Mouse (Mus musculus) T-helper 2 cell (primary cell): ENCODE results near the gene Mdm1.

Experiments
- in situ Hi-C: fragments of 300-600 bp; cut with MboI, MseI; formaldehyde crosslinking; loops from one replicate; pipeline ENCODE4 v1.15.1; 2025; ENCODE audit warnings: high pct_unique_total_duplicates

The Mdm1 gene

DNA sequence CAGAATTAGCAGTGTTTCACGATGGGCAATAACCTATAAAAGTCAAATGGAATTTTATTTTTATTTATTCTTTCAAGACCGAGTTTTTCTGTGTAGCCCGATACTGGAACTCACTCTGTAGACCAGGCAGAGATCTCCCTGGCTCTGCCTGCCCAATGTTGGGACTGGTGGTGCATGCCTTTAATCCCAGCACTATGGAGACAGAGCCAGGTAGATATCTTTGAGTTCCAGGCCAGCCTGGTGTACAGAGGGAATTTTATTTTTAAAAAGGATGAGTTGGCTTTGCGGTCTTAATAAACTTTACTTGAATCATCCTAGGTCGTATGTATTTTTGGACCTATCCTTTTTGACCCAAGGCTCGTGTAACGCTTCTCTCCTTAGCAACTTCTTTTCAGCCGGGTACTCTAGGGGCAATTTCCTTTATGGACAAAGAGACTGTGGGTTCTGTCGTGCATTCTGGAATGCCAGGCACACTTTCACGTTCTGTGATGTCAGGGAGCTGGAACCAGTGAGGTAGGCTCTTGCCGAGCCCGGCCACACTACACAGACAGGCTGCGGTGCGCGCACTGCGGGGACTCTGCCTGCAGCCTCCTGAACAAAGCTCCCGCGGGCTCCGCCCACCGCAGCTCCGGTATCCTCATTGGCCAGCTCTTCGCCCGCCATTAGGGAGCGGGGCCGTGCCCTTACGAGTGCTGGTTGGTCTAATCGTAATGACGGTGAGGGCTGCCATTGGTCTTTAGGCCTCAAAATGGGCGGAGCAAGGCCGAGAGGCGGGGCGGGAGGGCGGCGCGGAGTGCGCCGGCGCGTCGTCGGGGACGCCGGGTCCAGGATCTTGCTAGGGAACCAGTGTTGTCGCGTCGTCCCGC, at the start of gene Mdm1:
Mdm1 (plus strand) TSS at position 794 of the 866 bp plus-strand sequence.
- in situ Hi-C loops: no loop called here

DNA sequence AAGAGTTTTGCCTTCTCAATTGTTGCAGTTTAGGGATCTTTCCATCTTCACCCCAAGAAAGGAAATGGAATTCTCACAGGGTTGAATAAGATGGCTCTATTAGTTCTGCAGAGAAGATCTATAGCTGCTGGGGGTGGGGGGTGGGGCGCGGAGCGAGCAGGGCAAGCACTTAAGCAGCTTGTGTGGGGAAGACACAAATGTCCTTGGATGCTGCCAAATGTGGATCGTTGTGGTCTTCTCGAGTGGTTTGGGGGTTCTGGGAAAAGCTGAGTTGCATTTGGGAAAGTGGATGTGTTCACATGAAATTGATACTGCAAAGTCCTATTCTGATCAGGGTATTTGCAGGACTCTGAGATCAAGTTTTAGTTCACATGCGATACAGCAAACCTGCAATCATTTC, 48.9 kb upstream of the Mdm1 start:
- in situ Hi-C loops: no loop called here

DNA sequence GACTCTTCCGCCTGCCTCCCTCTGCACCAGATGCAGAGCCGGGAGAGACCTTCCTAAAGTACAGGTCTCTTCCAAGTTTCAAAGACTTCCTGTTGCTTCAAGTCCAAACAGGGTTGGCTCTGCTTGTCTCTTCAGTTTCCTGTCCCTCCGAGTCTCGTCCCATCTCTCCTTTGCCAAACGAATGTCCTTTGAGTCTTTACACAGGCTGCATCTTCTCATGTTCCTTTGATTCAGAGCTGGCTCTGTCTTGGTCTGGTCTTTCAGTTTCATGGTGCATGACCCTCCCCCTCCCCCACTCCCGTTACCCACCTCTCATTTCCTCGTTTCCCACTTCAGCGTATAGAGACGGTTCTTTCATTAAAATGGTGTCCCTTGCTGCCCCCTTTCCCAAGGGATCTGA, 47.9 kb upstream of the Mdm1 start:
- in situ Hi-C loops: no loop called here

DNA sequence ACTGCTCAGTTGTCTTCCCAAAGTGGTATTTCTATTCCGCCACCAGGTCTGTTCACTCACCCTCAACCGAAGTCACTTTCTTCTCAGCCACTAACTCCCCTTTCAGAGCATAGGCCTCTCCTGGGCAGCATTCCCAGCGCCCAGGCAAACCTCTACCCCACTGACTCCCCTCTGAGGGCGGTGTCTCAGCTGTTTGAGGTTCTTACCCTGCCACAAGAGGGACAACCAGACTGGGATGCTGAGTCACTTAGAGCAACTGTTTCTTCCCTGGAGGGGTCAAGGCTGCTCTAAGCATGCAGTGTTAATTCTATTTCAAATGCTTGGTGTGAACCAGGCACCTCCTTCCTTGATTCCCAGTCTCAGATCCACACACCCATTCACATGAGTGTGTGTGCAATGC, 46.8 kb upstream of the Mdm1 start:
- in situ Hi-C loops: no loop called here

DNA sequence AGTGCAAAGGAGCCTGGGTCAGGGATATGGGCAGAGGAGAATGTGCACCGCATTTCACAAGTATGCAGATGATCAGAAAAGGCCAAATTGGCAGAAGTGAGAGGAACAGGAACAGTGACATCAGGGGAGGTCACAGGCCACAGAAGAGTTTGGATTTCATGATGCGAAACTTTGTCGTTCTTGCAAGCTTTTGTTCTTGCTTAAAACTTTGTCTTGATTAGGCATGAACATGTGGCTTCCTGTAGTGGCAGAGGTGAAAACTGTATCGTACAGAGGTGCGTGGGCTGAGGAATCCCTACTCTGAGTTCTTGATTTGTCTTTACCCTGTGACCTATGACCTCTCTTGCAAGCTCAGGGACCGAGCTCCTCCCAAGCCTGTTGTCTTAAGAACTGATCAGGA, 45.4 kb upstream of the Mdm1 start:
- in situ Hi-C loops: no loop called here

DNA sequence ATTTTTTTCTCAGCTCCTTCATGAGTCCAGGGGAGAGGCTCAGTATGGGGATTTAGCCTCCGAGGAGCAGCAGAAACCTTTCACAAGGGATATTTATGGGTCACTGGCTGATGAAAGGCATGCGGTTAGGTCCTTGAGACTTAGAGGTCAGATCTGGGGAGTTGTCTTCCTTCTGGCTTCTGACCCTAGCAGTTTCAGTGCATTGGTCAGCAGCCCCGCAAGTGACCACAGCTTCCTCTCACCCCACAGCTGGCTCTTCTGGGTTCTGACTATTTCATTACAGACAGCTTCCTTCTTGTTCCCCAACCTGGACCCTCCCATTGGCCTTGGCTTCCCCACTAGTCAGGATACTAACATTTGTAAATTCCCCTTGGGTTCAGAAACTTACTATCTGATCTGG, 43.7 kb upstream of the Mdm1 start:
- in situ Hi-C loops: no loop called here

DNA sequence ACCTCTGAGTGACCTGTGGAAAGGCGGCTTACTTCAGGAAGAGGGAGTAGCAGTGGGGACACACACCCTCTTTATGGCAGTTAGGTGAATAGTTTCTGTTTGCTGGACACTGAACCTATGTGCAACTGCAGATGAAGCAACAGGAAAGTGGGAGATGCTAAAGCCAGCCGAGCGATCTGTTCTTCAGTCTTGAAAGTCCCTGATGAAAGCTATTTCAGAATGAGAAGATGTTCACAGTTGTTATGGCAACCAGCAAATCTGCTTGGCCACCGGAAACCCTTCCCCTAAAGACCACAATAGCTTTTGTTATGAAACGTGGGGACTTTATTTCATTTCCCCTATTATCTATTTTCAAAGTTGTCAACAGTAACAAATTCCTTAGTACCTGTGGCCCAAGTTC, 41.0 kb upstream of the Mdm1 start:
- in situ Hi-C loops: no loop called here

DNA sequence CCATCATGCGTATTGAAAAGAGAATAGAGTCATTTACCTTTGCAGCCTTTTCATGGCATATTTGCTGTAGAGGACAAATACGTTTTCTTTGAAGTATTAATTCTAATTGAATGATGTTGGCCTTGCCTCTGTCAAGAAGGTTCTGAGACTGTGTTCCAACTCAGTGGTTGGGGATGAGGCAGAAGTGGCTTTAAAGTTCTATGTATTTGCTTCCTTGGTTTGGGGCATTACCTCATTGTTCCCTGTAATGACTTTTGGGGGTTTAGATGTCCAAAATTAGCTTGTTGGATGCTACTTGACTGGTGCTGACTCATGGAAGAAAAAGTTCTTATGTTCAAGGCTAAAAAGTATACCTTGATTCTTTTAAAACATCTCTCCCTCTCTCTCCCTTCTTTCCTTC, 40.6 kb upstream of the Mdm1 start:
- in situ Hi-C loops: no loop called here

DNA sequence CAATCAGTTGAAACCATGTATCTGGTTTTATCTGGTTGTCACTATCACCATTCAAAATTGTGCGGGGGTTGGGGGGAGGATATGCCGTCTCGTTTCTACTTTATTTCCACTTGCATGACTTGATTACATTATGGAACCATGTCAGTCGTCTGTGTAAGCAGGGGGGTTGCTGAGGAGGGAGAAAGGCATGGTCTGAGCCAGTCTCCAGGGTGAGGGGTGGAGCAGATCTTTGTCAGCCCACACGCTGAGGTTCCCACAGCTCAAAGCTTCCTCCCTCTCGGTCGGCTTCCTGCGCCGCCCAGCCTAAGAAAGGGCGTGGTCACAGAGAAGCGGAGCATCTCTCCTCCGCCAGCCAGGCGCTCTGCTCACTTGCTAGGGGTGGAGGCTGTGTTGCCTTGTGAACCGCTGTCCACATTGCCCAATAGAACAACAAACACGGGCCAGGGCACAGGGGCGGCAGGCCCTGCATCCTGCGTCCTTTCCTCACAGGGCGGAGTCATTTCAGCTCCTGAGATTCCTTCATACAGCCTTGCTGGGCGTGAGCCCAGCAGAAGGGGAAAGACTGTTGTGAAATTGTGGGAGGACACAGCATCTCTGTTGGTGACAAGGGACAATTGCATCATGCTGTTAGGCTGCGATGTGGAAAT, 38.5 kb upstream of the Mdm1 start:
- in situ Hi-C loops: no loop called here

DNA sequence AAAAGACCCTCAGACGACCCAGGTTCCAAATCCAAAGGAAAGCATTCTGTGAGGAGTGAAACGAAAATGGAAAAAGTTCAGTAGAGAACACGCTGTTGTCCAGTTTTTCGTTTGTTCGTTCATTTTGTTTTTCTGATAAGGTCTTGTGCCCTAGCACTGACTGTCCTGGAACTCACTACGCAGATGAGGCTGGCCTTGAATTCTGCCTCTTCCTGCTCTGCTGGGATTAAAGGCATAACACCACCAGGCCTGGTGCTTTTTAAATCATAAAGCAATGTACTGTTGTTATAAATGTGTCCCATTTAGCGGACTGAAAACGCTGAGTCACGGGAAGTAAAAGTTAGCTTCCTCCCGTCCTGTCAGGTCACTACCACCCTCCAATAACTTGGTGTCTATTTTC, 37.7 kb upstream of the Mdm1 start:
- in situ Hi-C loops: no loop called here

DNA sequence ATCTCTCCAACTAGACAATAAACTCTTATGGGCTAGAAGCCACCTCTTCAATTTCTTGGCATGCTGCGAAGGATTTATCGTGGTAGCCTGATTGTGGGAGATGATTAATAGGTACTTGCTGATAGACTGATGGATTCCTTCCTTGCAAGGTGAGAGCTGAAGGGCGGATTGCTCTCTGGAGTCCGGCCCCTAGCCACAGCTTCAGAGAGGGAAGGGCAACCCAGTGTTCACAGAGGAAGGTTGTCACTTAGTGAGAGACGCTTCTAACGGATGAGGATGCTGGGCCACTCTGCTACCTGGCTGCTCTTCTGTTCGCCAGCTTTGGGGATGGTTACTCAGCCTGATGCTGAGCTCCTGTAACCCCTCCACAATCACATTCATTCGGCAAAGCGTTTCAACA, 34.6 kb upstream of the Mdm1 start:
- in situ Hi-C loops: no loop called here

DNA sequence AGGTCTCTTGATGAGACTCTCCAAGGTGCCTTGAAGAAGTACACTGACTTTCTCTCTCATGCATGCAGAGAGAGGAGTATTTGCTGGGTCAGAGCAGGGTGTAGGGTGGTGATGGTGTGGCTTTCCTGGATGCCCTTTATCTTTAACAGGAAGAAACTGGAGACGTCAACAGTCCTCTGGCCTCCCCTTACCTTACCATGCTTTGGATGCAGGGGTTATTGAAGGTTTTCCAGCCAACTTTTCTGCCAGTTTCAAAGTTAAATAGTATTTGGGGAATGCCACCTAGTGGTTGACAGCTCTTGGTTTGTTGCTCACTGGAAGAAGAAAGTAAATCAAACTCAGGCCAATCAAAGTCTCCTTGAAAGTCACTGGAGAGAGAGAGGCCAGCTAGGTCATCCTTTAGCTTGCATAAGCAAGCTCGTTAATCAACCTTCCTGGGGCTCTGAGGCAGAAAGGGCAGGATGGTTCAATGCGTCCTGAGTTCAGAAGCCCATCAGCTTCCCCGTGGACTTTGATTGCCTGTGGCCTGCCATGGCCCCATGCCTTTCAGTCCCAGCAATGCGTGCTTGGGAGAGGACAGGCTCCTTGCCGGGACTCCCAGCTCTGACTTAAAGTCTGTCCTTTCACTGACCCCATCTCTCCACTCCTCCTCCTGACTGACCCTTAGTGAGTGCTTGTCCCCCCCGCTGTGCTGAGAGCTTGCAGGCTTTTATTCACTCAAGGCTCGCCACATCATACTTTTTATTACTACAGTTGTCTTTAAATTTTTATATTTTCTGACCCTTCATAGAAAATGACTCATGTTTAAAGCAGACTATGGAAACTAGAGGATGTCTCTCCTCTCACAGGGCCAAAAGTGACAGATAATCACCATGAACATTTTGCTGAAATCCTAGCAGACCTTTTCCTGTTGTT, 31.3 kb upstream of the Mdm1 start:
- in situ Hi-C loops: no loop called here

DNA sequence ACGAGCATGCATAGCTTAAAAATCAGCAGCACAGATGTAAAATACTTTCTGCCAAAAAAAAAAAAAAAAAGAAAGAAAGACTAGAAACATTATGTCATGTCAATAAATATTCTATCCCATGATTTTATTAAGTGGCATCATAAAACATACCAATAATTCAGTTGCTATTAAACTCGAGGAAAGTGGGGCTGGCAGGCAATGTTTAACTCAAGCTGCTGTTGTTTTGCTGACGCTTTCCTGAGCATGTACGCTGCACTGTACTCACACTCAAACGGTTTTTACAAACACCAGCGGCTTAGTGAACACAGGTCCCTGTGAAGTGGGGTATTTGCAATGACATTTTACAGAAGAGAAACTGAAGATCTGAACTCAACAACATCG, 30.7 kb upstream of the Mdm1 start:
- in situ Hi-C loops: no loop called here

DNA sequence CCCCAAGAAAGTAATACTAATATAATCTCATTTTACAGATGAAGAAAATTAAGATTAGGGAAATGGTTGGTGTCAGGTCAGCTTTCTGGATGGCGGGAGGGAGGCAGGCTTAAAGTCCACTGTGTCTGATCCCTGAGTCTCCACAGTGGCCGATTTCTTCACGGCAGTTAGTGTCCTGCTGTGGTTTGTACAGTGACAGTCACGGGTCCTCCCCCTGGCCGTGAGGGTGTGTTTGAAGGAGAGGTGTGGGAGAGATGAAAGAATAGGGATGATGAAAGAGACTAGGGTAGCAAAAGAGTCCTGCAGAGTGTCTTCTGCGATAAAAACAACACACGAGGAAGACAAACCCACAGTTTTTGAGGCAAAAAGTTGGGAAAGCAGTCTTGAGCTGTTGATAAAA, 30.0 kb upstream of the Mdm1 start:
- in situ Hi-C loops: no loop called here

DNA sequence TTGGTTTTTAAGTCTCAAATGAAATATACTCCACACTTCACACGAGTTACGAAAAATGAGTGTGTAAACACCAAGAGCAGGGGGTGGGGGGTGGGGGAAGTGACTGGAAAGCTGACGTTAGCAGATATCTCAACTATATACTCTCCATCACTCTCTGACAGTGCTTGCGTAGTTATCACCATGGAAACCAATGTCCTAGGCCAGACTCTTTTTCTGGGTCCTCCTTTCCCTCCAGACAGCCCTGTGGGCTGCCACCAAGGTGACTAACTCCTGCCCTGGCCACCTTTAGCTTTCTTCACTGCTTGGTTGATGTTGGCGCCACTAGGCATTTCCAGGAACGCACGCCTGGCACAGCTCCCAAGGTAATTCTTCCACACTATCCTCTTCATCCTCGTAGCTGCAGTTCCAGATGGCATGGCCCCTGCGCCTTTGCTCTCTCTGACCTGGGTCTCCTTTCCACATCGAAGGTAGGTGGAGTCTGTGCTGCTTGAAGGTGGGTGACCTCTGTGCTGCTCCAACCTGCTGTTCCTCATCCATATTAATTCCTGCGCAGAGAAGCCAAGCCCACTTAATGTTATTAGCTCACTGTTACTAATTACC, 29.2 kb upstream of the Mdm1 start:
- in situ Hi-C loops: no loop called here

DNA sequence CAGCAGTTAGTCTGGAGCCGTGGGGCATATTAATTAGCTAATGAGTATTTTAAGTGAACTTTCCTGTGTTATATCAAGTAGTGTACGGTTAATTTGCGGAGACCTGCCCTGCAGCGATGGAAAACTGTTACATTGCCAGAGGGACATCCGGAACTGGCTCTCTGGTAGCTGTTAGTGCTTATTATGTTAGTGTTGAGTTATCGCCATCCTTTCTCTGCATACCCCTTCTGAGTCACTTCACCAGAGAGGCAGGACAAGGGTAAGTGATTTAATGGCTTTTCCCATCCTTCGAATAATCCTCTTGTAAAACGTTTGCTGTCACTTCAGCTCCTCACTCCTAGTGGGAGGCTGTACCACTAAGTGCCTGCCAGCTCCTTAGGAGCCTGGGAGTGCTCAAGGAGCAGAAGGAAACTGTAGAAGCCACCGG, 28.3 kb upstream of the Mdm1 start:
- in situ Hi-C loops: no loop called here

DNA sequence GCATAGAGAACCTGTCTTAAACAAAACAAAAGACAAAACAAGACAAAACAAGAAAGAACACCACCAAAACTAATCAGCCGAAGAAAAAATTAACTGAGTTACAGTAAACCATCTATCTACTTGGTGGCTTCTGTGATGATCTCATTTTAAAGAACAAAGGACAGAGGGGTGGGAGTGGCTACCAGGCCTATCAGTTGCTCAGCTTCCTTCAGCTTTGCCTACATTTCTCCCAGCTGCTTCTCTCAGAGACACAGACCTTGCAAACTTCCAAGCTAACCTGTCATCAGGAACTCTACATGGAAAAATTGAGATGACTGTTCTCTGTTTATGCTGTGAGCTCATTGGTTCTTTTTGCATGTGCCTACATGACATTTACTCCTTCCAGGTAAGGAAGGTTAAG, 27.3 kb upstream of the Mdm1 start:
- in situ Hi-C loops: no loop called here

DNA sequence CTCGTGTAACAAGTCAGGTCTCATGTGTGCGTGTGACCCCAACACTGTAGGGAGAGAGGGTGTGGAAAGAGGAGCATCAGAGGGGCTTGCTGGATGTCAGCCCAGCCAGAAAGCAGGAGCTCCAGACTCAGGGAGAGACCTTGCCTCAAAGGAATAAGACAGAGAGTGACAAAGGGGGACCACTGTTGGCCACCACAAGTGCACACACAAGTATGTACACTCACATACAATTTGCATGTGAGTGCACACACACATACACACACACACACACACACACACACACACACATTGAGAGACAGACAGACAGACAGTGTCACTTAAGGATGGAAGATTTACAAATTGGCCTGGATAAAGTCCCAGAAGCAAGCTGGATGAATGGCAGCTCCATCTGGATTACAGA, 25.2 kb upstream of the Mdm1 start:
- in situ Hi-C loops: no loop called here

DNA sequence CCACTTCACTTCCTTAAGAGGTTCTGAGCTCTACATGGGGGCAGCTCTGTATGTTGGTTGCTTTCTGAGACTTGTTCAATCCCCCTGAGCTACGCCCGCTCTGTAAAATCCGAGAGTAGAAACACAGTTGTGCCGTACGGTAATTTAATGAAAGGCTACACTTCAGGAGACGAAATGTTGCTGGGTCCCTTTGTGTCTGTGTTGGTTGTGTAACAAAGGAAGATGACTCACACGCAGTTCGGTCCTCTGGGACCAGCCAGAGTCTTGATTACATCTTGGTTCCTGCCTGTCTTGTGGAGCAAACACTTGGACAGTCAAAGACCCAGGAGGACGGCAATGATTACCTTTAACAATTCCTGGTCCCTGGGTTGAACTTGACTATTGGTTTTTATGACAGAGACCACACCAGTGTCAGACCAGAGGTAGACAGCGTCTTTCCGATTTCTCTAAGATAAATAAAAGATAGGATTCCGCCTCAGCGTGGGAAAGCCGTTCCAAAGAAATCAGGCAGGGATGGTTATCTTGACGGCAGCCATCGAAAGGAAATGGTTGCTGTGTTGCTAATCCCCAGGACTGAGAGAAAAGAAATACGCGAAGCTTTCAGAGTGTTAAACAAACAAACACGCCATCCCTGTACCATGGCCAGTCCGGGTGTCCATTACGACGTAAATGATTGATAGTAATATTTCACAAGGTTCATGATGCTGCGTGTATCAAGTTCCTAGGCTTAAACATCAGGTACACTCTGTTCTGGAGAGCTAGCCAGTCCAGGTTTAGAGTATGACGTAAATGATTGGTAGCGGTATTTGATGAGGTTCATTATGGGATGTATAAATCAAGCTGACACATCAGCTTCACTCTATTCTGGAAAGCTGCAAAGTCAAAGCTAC, 20.3 kb upstream of the Mdm1 start:
- in situ Hi-C loops: no loop called here

DNA sequence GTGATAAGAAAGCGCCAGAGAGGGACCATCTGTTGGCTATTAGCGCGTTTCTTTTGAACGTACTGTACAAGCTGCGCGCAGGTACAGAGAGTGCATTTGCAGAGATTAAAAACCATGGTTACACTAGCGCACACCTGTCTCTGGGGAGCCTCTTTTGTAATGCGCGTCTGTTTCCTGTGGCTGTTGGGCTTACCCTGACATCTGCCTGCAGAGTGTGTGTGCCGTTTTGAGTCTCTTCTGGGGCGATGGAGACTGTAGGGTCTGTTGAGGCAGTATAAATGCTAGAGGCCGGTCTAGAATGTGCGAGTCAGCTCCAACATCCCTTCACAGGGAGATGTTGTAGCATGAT, 19.7 kb upstream of the Mdm1 start:
- in situ Hi-C loops: no loop called here
